Mouse (Mus musculus) stomach, postnatal 0 days (tissue): Measurements from ENCODE around the gene Olfr513.

Source experiments
- CTCF ChIP-seq: IDR thresholded peaks from 2 replicates; pipeline ENCODE4 v1.5.1; 2016; ENCODE audit warnings: antibody characterized with exemption, low read depth, mild to moderate bottlenecking, moderate library complexity
- EP300 ChIP-seq: optimal IDR thresholded peaks from 2 replicates; pipeline ENCODE3; 2016; ENCODE audit warnings: antibody characterized with exemption

DNA sequence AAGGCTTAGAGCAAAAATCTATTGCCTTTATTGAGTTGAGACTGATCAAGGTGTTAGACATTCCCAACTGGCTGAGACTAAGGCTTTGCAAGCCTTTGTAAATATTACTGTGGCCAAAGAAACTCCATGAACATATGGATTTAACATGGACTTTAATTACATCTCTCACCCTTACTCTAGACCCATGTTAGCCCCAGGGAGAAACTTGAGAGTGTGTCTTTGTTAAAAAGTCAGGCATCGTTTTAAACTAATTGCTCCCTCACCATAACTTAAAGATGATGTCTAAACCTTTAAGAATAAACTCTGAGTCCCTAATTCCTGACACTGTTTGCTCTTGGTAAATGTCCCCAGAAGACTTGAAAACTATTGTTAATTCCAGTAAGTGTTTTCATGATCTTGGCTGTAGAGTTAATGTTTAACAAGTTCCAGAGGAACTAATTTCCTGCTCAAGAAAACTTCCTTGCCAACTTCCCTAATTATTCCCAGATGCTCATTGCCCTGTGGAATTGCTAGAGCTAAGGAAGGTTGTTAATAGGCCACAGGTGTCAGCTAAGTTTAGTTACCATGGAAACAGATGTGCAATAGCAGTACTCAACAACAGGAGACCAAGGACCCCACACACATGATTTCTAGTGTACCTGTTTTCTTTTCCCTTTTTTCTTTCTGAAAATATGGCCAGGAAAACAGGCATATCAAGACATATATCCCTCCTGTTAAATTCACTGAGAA is 46.6 kb downstream of the Olfr513 start:
- TF ChIP-seq CTCF, result no peak
- TF ChIP-seq EP300, result no peak
